Mouse (Mus musculus): ENCODE data around the gene Mysm1. TPM values are rescaled to one million over a fixed set of nuclear protein-coding genes. Genes with fewer than 3 reads are reported as not detected.

The Mysm1 gene
- total and polyA plus RNA-seq, 2 experiments from 2014 or later = 16.2 to 27.6 TPM

- TF ChIP-seq CTCF (IDR thresholded peaks at IDR 0.05) = no peak
- Histone ChIP-seq H3K4me1 (ENCODE audit: insufficient read depth, low read length) (peaks cover 8% of the 10 kb centered on the region), H3K9me3 (ENCODE audit: low read length) (no peaks in the 10 kb centered on the region), H3K4me3 (ENCODE audit: low read depth, low read length) (peak overlapping the region; percentile 70), H3K36me3 (ENCODE audit: insufficient read depth, low read length) (0 out of 2 replicates have a peak, but pooled peaks cover 3% of the 10 kb centered on the region), H3K27ac (ENCODE audit: low read depth, low read length) (peak overlapping the region; percentile 89), H3K27me3 (ENCODE audit: insufficient read depth, low read length) (no peaks in the 10 kb centered on the region), H3K9ac (replicated peaks; ENCODE audit: low read length, poor library complexity, severe bottlenecking) (peak overlapping the region; percentile 81), H3K4me2 (ENCODE audit: low read depth, low read length, poor library complexity, severe bottlenecking) (peak overlapping the region; percentile 49)
- 30% methylated on average over 4 of the region's 4 CpGs for WGBS
- DNase-seq (ENCODE audit: low spot score) = no peak
- ATAC-seq (ENCODE audit: low FRiP score) = peak; percentile 45
These were observed 608 bp upstream of the Mysm1 start for GRCm38 (mm10) chr4:94979500-94979915.

GRCm38 (mm10) chr4:94973321-94973720 lies 5.6 kb downstream of the Mysm1 start:
- H3K27me3 ChIP-seq (ENCODE audit: insufficient read depth, low read length) = no peaks in the 10 kb centered on the region
- DNase-seq (ENCODE audit: low spot score) = no peak
- no peak for ATAC-seq (ENCODE audit: low FRiP score)
- TF ChIP-seq CTCF (IDR thresholded peaks at IDR 0.05) = no peak
- no peak overlapping the region for H3K27ac ChIP-seq (ENCODE audit: low read depth, low read length)
- 0 out of 2 replicates have a peak, but pooled peaks cover 10% of the 10 kb centered on the region for H3K36me3 ChIP-seq (ENCODE audit: insufficient read depth, low read length)
- H3K4me2 ChIP-seq (ENCODE audit: low read depth, low read length, poor library complexity, severe bottlenecking) = no peak overlapping the region
- 89% methylated on average over 2 of the region's 2 CpGs for WGBS
- peaks cover 8% of the 10 kb centered on the region for H3K4me1 ChIP-seq (ENCODE audit: insufficient read depth, low read length)
- no peak overlapping the region for H3K9ac ChIP-seq (replicated peaks; ENCODE audit: low read length, poor library complexity, severe bottlenecking)
- H3K4me3 ChIP-seq (ENCODE audit: low read depth, low read length) = no peak overlapping the region
- no peaks in the 10 kb centered on the region for H3K9me3 ChIP-seq (ENCODE audit: low read length)

GRCm38 (mm10) chr4:94952773-94953172 lies 26.1 kb downstream of the Mysm1 start:
- no peak for DNase-seq (ENCODE audit: low spot score)
- Histone ChIP-seq H3K4me3 (ENCODE audit: low read depth, low read length) (no peak overlapping the region), H3K36me3 (ENCODE audit: insufficient read depth, low read length) (peaks cover 31% of the 10 kb centered on the region), H3K9me3 (ENCODE audit: low read length) (no peaks in the 10 kb centered on the region), H3K4me2 (ENCODE audit: low read depth, low read length, poor library complexity, severe bottlenecking) (no peak overlapping the region), H3K9ac (replicated peaks; ENCODE audit: low read length, poor library complexity, severe bottlenecking) (no peak overlapping the region), H3K27ac (ENCODE audit: low read depth, low read length) (no peak overlapping the region), H3K4me1 (ENCODE audit: insufficient read depth, low read length) (no peaks in the 10 kb centered on the region), H3K27me3 (ENCODE audit: insufficient read depth, low read length) (no peaks in the 10 kb centered on the region)
- ATAC-seq (ENCODE audit: low FRiP score) = no peak
- TF ChIP-seq CTCF (IDR thresholded peaks at IDR 0.05) = no peak
- WGBS = 91% methylated on average over 3 of the region's 3 CpGs

- DNase-seq (ENCODE audit: low spot score) = no peak
- no peaks in the 10 kb centered on the region for H3K9me3 ChIP-seq (ENCODE audit: low read length)
- H3K9ac ChIP-seq (replicated peaks; ENCODE audit: low read length, poor library complexity, severe bottlenecking) = no peak overlapping the region
- no peak overlapping the region for H3K27ac ChIP-seq (ENCODE audit: low read depth, low read length)
- H3K4me3 ChIP-seq (ENCODE audit: low read depth, low read length) = no peak overlapping the region
- no peak for ATAC-seq (ENCODE audit: low FRiP score)
- WGBS = 77% methylated on average over 11 of the region's 11 CpGs
- no peaks in the 10 kb centered on the region for H3K27me3 ChIP-seq (ENCODE audit: insufficient read depth, low read length)
- no peak for TF ChIP-seq CTCF (IDR thresholded peaks at IDR 0.05)
- no peak overlapping the region for H3K4me2 ChIP-seq (ENCODE audit: low read depth, low read length, poor library complexity, severe bottlenecking)
- H3K4me1 ChIP-seq (ENCODE audit: insufficient read depth, low read length) = no peaks in the 10 kb centered on the region
- H3K36me3 ChIP-seq (ENCODE audit: insufficient read depth, low read length) = peaks cover 2% of the 10 kb centered on the region; the same call in 1 of the 2 replicates
These were observed 37.6 kb downstream of the Mysm1 start for GRCm38 (mm10) chr4:94941221-94941855.

GRCm38 (mm10) chr4:94928743-94929142 lies 50.2 kb downstream of the Mysm1 start, which contains the start of gene Eqtn:
Gene Eqtn, minus strand, starts transcription at chr4:94928843.
- Histone ChIP-seq H3K36me3 (ENCODE audit: insufficient read depth, low read length) (no peaks in the 10 kb centered on the region), H3K4me1 (ENCODE audit: insufficient read depth, low read length) (no peaks in the 10 kb centered on the region), H3K9me3 (ENCODE audit: low read length) (no peaks in the 10 kb centered on the region), H3K4me2 (ENCODE audit: low read depth, low read length, poor library complexity, severe bottlenecking) (no peak within 1 kb of the TSS), H3K9ac (replicated peaks; ENCODE audit: low read length, poor library complexity, severe bottlenecking) (no peak within 1 kb of the TSS), H3K27ac (ENCODE audit: low read depth, low read length) (no peak within 1 kb of the TSS), H3K4me3 (ENCODE audit: low read depth, low read length) (no peak within 1 kb of the TSS), H3K27me3 (ENCODE audit: insufficient read depth, low read length) (no peaks in the 10 kb centered on the region)
- no peak for ATAC-seq (ENCODE audit: low FRiP score)
- no peak for TF ChIP-seq CTCF (IDR thresholded peaks at IDR 0.05)
- DNase-seq (ENCODE audit: low spot score) = no peak

- Histone ChIP-seq H3K4me2 (ENCODE audit: low read depth, low read length, poor library complexity, severe bottlenecking) (no peak overlapping the region), H3K9ac (replicated peaks; ENCODE audit: low read length, poor library complexity, severe bottlenecking) (no peak overlapping the region), H3K27me3 (ENCODE audit: insufficient read depth, low read length) (no peaks in the 10 kb centered on the region), H3K9me3 (ENCODE audit: low read length) (no peaks in the 10 kb centered on the region), H3K27ac (ENCODE audit: low read depth, low read length) (no peak overlapping the region), H3K36me3 (ENCODE audit: insufficient read depth, low read length) (no peaks in the 10 kb centered on the region; the same call in 1 of the 2 replicates), H3K4me1 (ENCODE audit: insufficient read depth, low read length) (no peaks in the 10 kb centered on the region), H3K4me3 (ENCODE audit: low read depth, low read length) (no peak overlapping the region)
- DNase-seq (ENCODE audit: low spot score) = no peak
- ATAC-seq (ENCODE audit: low FRiP score) = no peak
- TF ChIP-seq CTCF (IDR thresholded peaks at IDR 0.05) = no peak
- 74% methylated on average over 3 of the region's 3 CpGs for WGBS
These were observed 77.1 kb downstream of the Mysm1 start for GRCm38 (mm10) chr4:94901780-94902179.

All from midbrain, postnatal 0 days (tissue).